9 mouse cellular contexts compared by ENCODE assay signal in the genomic region with DNA sequence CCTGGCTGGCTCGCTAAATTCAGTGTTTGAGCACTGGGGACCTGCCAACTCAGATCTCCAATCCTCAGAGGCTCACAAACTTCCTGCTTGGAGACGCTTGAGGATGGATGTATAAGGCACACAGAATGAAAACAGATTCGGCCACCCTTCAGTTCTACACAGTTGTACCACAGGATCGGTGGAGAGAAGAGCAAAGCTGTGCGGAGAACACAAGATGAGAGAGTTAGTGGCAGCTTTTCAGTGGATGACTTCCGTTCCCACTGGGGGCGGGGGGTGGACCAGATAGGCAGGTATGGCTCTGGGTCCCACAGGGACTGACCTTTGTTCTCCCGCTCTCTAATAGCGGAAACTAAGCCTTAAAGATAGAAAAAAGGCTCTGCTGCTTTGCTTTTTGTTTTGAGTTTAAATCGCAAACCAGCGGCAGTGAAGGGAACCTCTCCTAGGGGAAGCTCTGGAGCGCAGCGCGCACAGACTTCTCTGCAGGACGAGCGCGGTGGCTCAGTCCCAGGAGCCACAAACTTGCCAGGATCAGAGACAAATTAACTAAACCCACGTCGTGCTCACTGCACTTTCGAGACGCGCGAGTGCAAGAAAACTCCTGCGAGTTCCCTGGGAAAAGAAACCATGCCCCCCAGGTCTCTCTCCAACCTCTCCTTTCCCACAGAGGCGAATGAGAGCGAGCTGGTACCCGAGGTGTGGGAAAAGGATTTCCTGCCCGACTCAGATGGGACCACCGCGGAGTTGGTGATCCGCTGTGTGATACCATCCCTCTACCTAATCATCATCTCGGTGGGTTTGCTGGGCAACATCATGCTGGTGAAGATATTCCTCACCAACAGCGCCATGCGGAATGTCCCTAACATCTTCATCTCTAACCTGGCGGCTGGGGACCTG. TPM values are rescaled to one million over a fixed set of nuclear protein-coding genes. Genes with fewer than 3 reads are reported as not detected.
DNase-seq lines count a peak whose midpoint lies in the region; ATAC-seq and TF ChIP-seq lines count a peak whose summit lies in the region.
"Had no signal": no experiment of that assay in that cellular context is flagged by ENCODE, and none has a peak within 500 bp of the region (broad histone marks: within the 10 kb centered on the region; RNA-seq: fewer than 3 reads in every experiment).

No protein-coding gene starts in this region.

- TF ChIP-seq CTCF in brain, embryonic 14.5 days (IDR thresholded peaks at IDR 0.05; ENCODE audit: borderline replicate concordance, extremely low read depth, insufficient read depth, insufficient read length) = no peak

- no peak for TF ChIP-seq POLR2A in brain, embryonic 14.5 days (IDR thresholded peaks at IDR 0.05; ENCODE audit: borderline replicate concordance, extremely low read depth, insufficient read depth, insufficient read length, poor library complexity, severe bottlenecking)

- DNase-seq in kidney, postnatal 25 days = no peak
- DNase-seq in brain, embryonic 14.5 days (ENCODE audit: low read depth) = peak; percentile 54
- peak; percentile 51 for DNase-seq in hindbrain, embryonic 11.5 days (ENCODE audit: low spot score)
- DNase-seq in midbrain, embryonic 11.5 days (ENCODE audit: low spot score, missing footprints) = peak; percentile 94
- no peak for DNase-seq in adrenal gland, adult 2 months
- DNase-seq in frontal cortex, adult 2 months (ENCODE audit: extremely low spot score in 1 of 2, low spot score in 1 of 2) = no peak

- H3K27ac ChIP-seq in kidney, embryonic 14.5 days (ENCODE audit: low read depth, low read length) = no peak overlapping the region
- no peak overlapping the region for H3K27ac ChIP-seq in hindbrain, embryonic 11.5 days (ENCODE audit: low read depth, low read length)
- no peak overlapping the region for H3K27ac ChIP-seq in midbrain, embryonic 11.5 days (ENCODE audit: low read depth, low read length)

- no peaks in the 10 kb centered on the region for H3K36me3 ChIP-seq in kidney, embryonic 14.5 days (ENCODE audit: control insufficient read depth, insufficient read depth, low read length)
- no peaks in the 10 kb centered on the region for H3K36me3 ChIP-seq in hindbrain, embryonic 11.5 days (ENCODE audit: control insufficient read depth, insufficient read depth, low read length)
- H3K36me3 ChIP-seq in midbrain, embryonic 11.5 days (ENCODE audit: control insufficient read depth, insufficient read depth, low read length) = no peaks in the 10 kb centered on the region

- peaks cover 13% of the 10 kb centered on the region; the same call in 1 of the 2 replicates for H3K27me3 ChIP-seq in kidney, embryonic 14.5 days (ENCODE audit: control insufficient read depth, insufficient read depth, low read length)
- peaks cover 2% of the 10 kb centered on the region; the same call in 1 of the 2 replicates for H3K27me3 ChIP-seq in hindbrain, embryonic 11.5 days (ENCODE audit: control insufficient read depth, insufficient read depth, low read length)
- H3K27me3 ChIP-seq in midbrain, embryonic 11.5 days (ENCODE audit: control insufficient read depth, insufficient read depth, low read length) = no peaks in the 10 kb centered on the region

- H3K4me2 ChIP-seq in kidney, embryonic 14.5 days (replicated peaks; ENCODE audit: low read depth, low read length) = peak overlapping the region; percentile 64
- H3K4me2 ChIP-seq in hindbrain, embryonic 11.5 days (replicated peaks; ENCODE audit: low read depth, low read length) = peak overlapping the region; percentile 80
- H3K4me2 ChIP-seq in midbrain, embryonic 11.5 days = peak overlapping the region; percentile 84

- peak overlapping the region; percentile 37 for H3K4me3 ChIP-seq in kidney, embryonic 14.5 days (ENCODE audit: low read length)
- peak overlapping the region; percentile 33 for H3K4me3 ChIP-seq in hindbrain, embryonic 11.5 days (ENCODE audit: low read depth, low read length)
- peak overlapping the region; percentile 37 for H3K4me3 ChIP-seq in midbrain, embryonic 11.5 days (ENCODE audit: low read depth, low read length)

- WGBS in kidney, embryonic 14.5 days = 2% methylated on average over 35 of the region's 35 CpGs
- WGBS in hindbrain, embryonic 11.5 days = 2% methylated on average over 35 of the region's 35 CpGs
- 1% methylated on average over 35 of the region's 35 CpGs for WGBS in midbrain, embryonic 11.5 days

- H3K9ac ChIP-seq in kidney, embryonic 14.5 days (ENCODE audit: low read depth, low read length) = no peak overlapping the region; the same call in 1 of the 2 replicates
- no peak overlapping the region for H3K9ac ChIP-seq in hindbrain, embryonic 11.5 days (ENCODE audit: low read depth, low read length)
- H3K9ac ChIP-seq in midbrain, embryonic 11.5 days (ENCODE audit: low read length) = peak overlapping the region; percentile 24; the same call in 1 of the 2 replicates

- no peaks in the 10 kb centered on the region for H3K9me3 ChIP-seq in kidney, embryonic 14.5 days (ENCODE audit: control insufficient read depth, low read length)
- H3K9me3 ChIP-seq in hindbrain, embryonic 11.5 days (ENCODE audit: control insufficient read depth, low read length) = no peaks in the 10 kb centered on the region
- H3K9me3 ChIP-seq in midbrain, embryonic 11.5 days (ENCODE audit: control insufficient read depth, low read length) = no peaks in the 10 kb centered on the region

- 0 out of 2 replicates have a peak, but pooled peaks have one; percentile 39 for ATAC-seq in kidney, embryonic 14.5 days (ENCODE audit: low FRiP score, low TSS enrichment)
- peak; percentile 63 for ATAC-seq in hindbrain, embryonic 11.5 days (ENCODE audit: low FRiP score)
- peak; percentile 74; the same call in 1 of the 2 replicates for ATAC-seq in midbrain, embryonic 11.5 days (ENCODE audit: low FRiP score)
- ATAC-seq in monocyte, adult 5-6 weeks (replicated peaks; ENCODE audit: insufficient number of reproducible peaks, low FRiP score, low TSS enrichment, poor library complexity, severe bottlenecking) = no peak

- no peaks in the 10 kb centered on the region for H3K4me1 ChIP-seq in kidney, embryonic 14.5 days (ENCODE audit: control insufficient read depth, insufficient read depth, low read length)
- no peaks in the 10 kb centered on the region for H3K4me1 ChIP-seq in hindbrain, embryonic 11.5 days (replicated peaks; ENCODE audit: control insufficient read depth, insufficient read depth, low read length)
- no peaks in the 10 kb centered on the region for H3K4me1 ChIP-seq in midbrain, embryonic 11.5 days (ENCODE audit: control insufficient read depth, insufficient read depth, low read length)

RNA-seq across cellular contexts. Expression of gene Gje1, which starts 41.9 kb away (rescaled TPM):
- polyA plus RNA-seq in kidney, embryonic 14.5 days (2014; fragmentation: Nextera tagmentation; extraction: Ambion mirVana) = not detected in 2 replicates
- not detected in 2 replicates for polyA plus RNA-seq in brain, embryonic 14.5 days (2012; rRNA removed)
- not detected in 2 replicates for polyA plus RNA-seq in hindbrain, embryonic 11.5 days (2014; fragmentation: Nextera tagmentation; extraction: Ambion mirVana)
- polyA plus RNA-seq in midbrain, embryonic 11.5 days (2014; fragmentation: Nextera tagmentation; extraction: Ambion mirVana) = 0.14 TPM in 1 of 2 replicates, not detected in the other
- not detected in 3 replicates for total RNA-seq in monocyte, adult 5-6 weeks (2017)
- not detected for total RNA-seq in adrenal gland, adult 2 months (2021)
- polyA plus RNA-seq in adrenal gland, adult 2 months (2012; rRNA removed) = not detected in 2 replicates
- polyA plus RNA-seq in frontal cortex, adult 2 months (2012; rRNA removed) = not detected in 2 replicates
- total RNA-seq: MEL had no signal

RNA-seq across cellular contexts. Expression of gene Nmbr, which starts 54.5 kb away (rescaled TPM):
- 0.41 TPM in 1 of 2 replicates, not detected in the other for polyA plus RNA-seq in kidney, embryonic 14.5 days (2014; fragmentation: Nextera tagmentation; extraction: Ambion mirVana)
- polyA plus RNA-seq in brain, embryonic 14.5 days (2012; rRNA removed) = 1.1 and 1.2 TPM in 2 replicates
- 0.56 and 0.77 TPM in 2 replicates for polyA plus RNA-seq in hindbrain, embryonic 11.5 days (2014; fragmentation: Nextera tagmentation; extraction: Ambion mirVana)
- 0.41 and 0.49 TPM in 2 replicates for polyA plus RNA-seq in midbrain, embryonic 11.5 days (2014; fragmentation: Nextera tagmentation; extraction: Ambion mirVana)
- total RNA-seq in monocyte, adult 5-6 weeks (2017) = 2.9 TPM in 1 of 3 replicates, not detected in the others
- under 1 TPM; 0.38 to 0.49 TPM for total RNA-seq in adrenal gland, adult 2 months (2021)
- not detected in 2 replicates for polyA plus RNA-seq in adrenal gland, adult 2 months (2012; rRNA removed)
- polyA plus RNA-seq in frontal cortex, adult 2 months (2012; rRNA removed) = 4.2 and 16.4 TPM in 2 replicates

RNA-seq across cellular contexts. Expression of gene Vta1, which starts 54.6 kb away (rescaled TPM):
- polyA plus RNA-seq in kidney, embryonic 14.5 days (2014; fragmentation: Nextera tagmentation; extraction: Ambion mirVana) = 118 and 121 TPM in 2 replicates
- polyA plus RNA-seq in brain, embryonic 14.5 days (2012; rRNA removed) = 127 and 159 TPM in 2 replicates
- 236 and 245 TPM in 2 replicates for polyA plus RNA-seq in hindbrain, embryonic 11.5 days (2014; fragmentation: Nextera tagmentation; extraction: Ambion mirVana)
- polyA plus RNA-seq in midbrain, embryonic 11.5 days (2014; fragmentation: Nextera tagmentation; extraction: Ambion mirVana) = 227 and 249 TPM in 2 replicates
- total RNA-seq in monocyte, adult 5-6 weeks (2017) = 60.8 to 137 TPM (median 65.9 TPM) in 3 replicates
- 10 to 100 TPM; 53.6 to 66.7 TPM for total RNA-seq in adrenal gland, adult 2 months (2021)
- 95.1 and 102 TPM in 2 replicates for polyA plus RNA-seq in adrenal gland, adult 2 months (2012; rRNA removed)
- 93.5 and 103 TPM in 2 replicates for polyA plus RNA-seq in frontal cortex, adult 2 months (2012; rRNA removed)

Comparison
In these comparisons a context has a peak if more than half of its experiments do, and no peak if none do; other contexts are left out.
1. DNase-seq: peak in brain, embryonic 14.5 days (single experiment), hindbrain, embryonic 11.5 days (single experiment) and midbrain, embryonic 11.5 days (single experiment); none in kidney, postnatal 25 days (0 of 2), adrenal gland, adult 2 months (single experiment) and frontal cortex, adult 2 months (0 of 2).
2. Peak in every context shown above with its lines, with median percentiles within 50 percentile points of each other: H3K4me2 ChIP-seq and H3K4me3 ChIP-seq.